Comparison of ENCODE assay signal across 9 mouse cellular contexts in the genomic region with DNA sequence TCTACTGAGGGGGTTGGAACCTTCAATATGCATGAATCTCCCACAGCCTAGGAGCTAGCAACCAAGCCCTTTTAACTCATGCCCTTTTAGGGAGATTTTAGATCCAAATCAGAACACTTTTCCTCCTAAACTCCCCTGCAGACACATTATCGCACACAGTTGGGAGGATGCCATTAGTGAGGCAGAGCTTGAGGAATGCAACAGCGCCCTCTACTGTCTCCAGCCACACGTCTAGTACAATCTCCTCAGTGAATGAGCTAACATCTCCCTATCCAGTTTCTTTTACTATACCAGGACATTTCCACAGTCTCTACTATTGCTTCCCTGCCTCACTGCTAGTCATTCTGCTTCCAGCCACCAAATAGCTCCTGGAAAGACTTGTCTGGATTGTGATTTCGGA. TPM values are rescaled to one million over a fixed set of nuclear protein-coding genes. Genes with fewer than 3 reads are reported as not detected.
DNase-seq lines count a peak whose midpoint lies in the region; ATAC-seq lines count a peak whose summit lies in the region.
"Had no signal": no experiment of that assay in that cellular context is flagged by ENCODE, and none has a peak within 500 bp of the region (broad histone marks: within the 10 kb centered on the region; RNA-seq: fewer than 3 reads in every experiment).

No protein-coding gene starts in this region.

- H3K9me3 ChIP-seq in forebrain, embryonic 14.5 days (replicated peaks; ENCODE audit: control insufficient read depth, low read length), result no peaks in the 10 kb centered on the region
- H3K9me3 ChIP-seq in hindbrain, embryonic 16.5 days (ENCODE audit: control insufficient read depth, low read length), result no peaks in the 10 kb centered on the region
- H3K9me3 ChIP-seq in midbrain, embryonic 13.5 days, result no peaks in the 10 kb centered on the region
- H3K9me3 ChIP-seq: stomach, embryonic 15.5 days had no signal

- no peaks in the 10 kb centered on the region for H3K27me3 ChIP-seq in forebrain, embryonic 14.5 days (replicated peaks; ENCODE audit: control insufficient read depth, insufficient read depth, low read length)
- no peaks in the 10 kb centered on the region for H3K27me3 ChIP-seq in hindbrain, embryonic 16.5 days (replicated peaks; ENCODE audit: control insufficient read depth, insufficient read depth, low read length)
- no peaks in the 10 kb centered on the region for H3K27me3 ChIP-seq in midbrain, embryonic 13.5 days
- H3K27me3 ChIP-seq: stomach, embryonic 15.5 days had no signal

- ATAC-seq in forebrain, embryonic 14.5 days, result peak; percentile 67; the same call in 1 of the 2 replicates
- peak; percentile 89 for ATAC-seq in hindbrain, embryonic 16.5 days
- ATAC-seq in midbrain, embryonic 13.5 days, result 0 out of 2 replicates have a peak, but pooled peaks have one; percentile 60

- DNase-seq in R1 (ENCODE audit: low read depth, low spot score), result peak; percentile 44
- DNase-seq in brain, embryonic 18.5 days (ENCODE audit: low read depth, low spot score), result peak; percentile 58
- DNase-seq in forebrain, embryonic 14.5 days (ENCODE audit: low spot score), result peak; percentile 89
- peak; percentile 54 to 75 for DNase-seq in left cerebral cortex, adult 18-20 months (ENCODE audit: low spot score in 2 of 2)
- DNase-seq in telencephalon, adult 2 months (ENCODE audit: low read depth, low spot score), result peak; percentile 40

- H3K9ac ChIP-seq in forebrain, embryonic 14.5 days (ENCODE audit: low read length), result no peak overlapping the region
- no peak overlapping the region for H3K9ac ChIP-seq in hindbrain, embryonic 16.5 days (ENCODE audit: low read depth, low read length)
- no peak overlapping the region for H3K9ac ChIP-seq in midbrain, embryonic 13.5 days (replicated peaks)
- H3K9ac ChIP-seq: stomach, embryonic 15.5 days had no signal

- no peak overlapping the region for H3K27ac ChIP-seq in forebrain, embryonic 14.5 days (ENCODE audit: low read depth, low read length)
- H3K27ac ChIP-seq in hindbrain, embryonic 16.5 days (ENCODE audit: low read depth, low read length), result no peak overlapping the region
- H3K27ac ChIP-seq in midbrain, embryonic 13.5 days, result no peak overlapping the region
- H3K27ac ChIP-seq: stomach, embryonic 15.5 days had no signal

- H3K36me3 ChIP-seq in forebrain, embryonic 14.5 days (ENCODE audit: control insufficient read depth, insufficient read depth, low read length), result no peaks in the 10 kb centered on the region
- H3K36me3 ChIP-seq in hindbrain, embryonic 16.5 days (ENCODE audit: control insufficient read depth, insufficient read depth, low read length), result no peaks in the 10 kb centered on the region
- no peaks in the 10 kb centered on the region for H3K36me3 ChIP-seq in midbrain, embryonic 13.5 days
- H3K36me3 ChIP-seq: stomach, embryonic 15.5 days had no signal

- no peaks in the 10 kb centered on the region for H3K4me1 ChIP-seq in forebrain, embryonic 14.5 days (ENCODE audit: control insufficient read depth, insufficient read depth, low read length)
- H3K4me1 ChIP-seq in hindbrain, embryonic 16.5 days (ENCODE audit: control insufficient read depth, insufficient read depth, low read depth, low read length), result no peaks in the 10 kb centered on the region
- no peaks in the 10 kb centered on the region for H3K4me1 ChIP-seq in midbrain, embryonic 13.5 days (replicated peaks)
- H3K4me1 ChIP-seq: stomach, embryonic 15.5 days had no signal

- H3K4me3 ChIP-seq in forebrain, embryonic 14.5 days (ENCODE audit: low read depth, low read length), result no peak overlapping the region
- no peak overlapping the region for H3K4me3 ChIP-seq in hindbrain, embryonic 16.5 days (ENCODE audit: low read length)
- H3K4me3 ChIP-seq in midbrain, embryonic 13.5 days (replicated peaks), result no peak overlapping the region
- H3K4me3 ChIP-seq: stomach, embryonic 15.5 days had no signal

- no peak overlapping the region for H3K4me2 ChIP-seq in forebrain, embryonic 14.5 days (ENCODE audit: low read length)
- H3K4me2 ChIP-seq in hindbrain, embryonic 16.5 days (ENCODE audit: low read length), result no peak overlapping the region
- no peak overlapping the region for H3K4me2 ChIP-seq in midbrain, embryonic 13.5 days (replicated peaks)
- H3K4me2 ChIP-seq: stomach, embryonic 15.5 days had no signal

- 20% methylated on average over 4 of the region's 4 CpGs for WGBS in forebrain, embryonic 14.5 days
- WGBS in hindbrain, embryonic 16.5 days, result 19% methylated on average over 4 of the region's 4 CpGs
- 17% methylated on average over 4 of the region's 4 CpGs for WGBS in midbrain, embryonic 13.5 days

RNA-seq across cellular contexts. Expression of a gene that starts 59.3 kb away (rescaled TPM):
- polyA plus RNA-seq in forebrain, embryonic 14.5 days (2014; fragmentation: Nextera tagmentation; extraction: Ambion mirVana), result not detected in 2 replicates
- polyA plus RNA-seq in hindbrain, embryonic 16.5 days (2015; fragmentation: Nextera tagmentation; extraction: Ambion mirVana), result not detected in 2 replicates
- total RNA-seq in left cerebral cortex, adult 18-20 months (2021), result not detected
- not detected in 2 replicates for polyA plus RNA-seq in midbrain, embryonic 13.5 days (2015; fragmentation: Nextera tagmentation; extraction: Ambion mirVana)
- polyA plus RNA-seq: heart, embryonic 16.5 days; stomach, embryonic 15.5 days had no signal
